Mouse (Mus musculus): ENCODE measurements around the gene Myl10.

DNA sequence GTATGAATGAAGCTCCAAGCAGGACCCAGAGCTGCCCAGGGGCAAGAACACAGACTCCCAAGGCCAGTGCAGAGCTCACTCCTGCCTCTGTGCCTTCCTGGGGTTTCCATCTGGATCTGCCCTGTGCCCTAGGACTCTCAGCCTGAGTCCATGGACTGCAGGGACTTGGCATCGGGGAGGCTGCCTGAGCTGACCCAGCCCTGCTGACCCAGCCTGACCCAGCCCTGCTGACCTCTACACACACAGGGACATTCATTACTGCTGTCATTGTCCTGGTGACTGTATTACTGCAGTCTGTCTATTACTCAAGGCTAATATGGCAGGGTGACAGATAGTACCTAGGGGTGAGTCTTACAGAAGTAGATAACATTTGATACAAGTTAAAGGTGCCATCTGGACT is 30.1 kb upstream of the Myl10 start:
- TF ChIP-seq CTCF (IDR thresholded peaks at IDR 0.05; ENCODE audit: borderline replicate concordance, extremely low read depth, insufficient read depth, insufficient read length): no peak
- TF ChIP-seq POLR2A (IDR thresholded peaks at IDR 0.05; ENCODE audit: borderline replicate concordance, extremely low read depth, insufficient read depth, insufficient read length, poor library complexity, severe bottlenecking): no peak
